Comparison of ENCODE assay signal across 8 mouse cellular contexts in the genomic region with DNA sequence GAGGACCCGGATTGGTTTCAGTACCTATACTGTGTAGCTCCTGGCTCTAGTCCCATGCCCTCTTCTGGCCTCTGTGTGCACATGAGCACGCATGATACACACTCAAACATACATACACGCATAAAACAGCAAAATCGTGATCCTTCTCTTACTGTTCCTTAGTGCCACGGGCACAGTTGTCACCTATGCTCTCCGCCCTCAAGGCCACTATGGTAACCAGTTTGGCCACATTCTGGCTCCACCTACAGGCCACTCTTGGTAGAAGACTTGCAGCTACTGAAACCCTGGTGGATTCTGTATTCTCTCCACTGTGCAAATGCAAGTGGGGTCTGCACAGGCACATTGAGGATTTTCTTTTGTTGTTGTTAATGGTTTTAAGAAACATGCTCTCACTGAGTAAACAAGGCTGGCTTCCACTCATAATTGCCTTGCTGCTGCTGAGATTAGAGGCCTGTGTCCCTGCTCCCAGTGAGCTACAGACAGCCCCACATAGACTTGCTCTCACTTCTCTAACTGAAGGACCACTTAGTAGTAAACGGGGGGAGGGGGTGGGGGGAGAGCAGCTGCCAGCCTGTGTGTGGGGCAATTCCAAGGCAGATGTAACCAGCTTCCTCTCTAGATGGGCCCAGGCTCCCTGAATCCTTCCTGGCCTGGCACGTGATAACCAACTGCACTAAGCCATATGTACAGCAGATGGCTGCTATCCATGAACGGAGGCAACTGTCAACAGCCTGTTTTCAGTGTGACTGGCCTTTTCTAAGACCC. TPM values are rescaled to one million over a fixed set of nuclear protein-coding genes. Genes with fewer than 3 reads are reported as not detected.
DNase-seq lines count a peak whose midpoint lies in the region; ATAC-seq and TF ChIP-seq lines count a peak whose summit lies in the region.

No protein-coding gene starts in this region.

- H3K27me3 ChIP-seq in ES-Bruce4 (ENCODE audit: control insufficient read depth, insufficient read depth, low read length, poor library complexity, severe bottlenecking): no peaks in the 10 kb centered on the region
- no peaks in the 10 kb centered on the region for H3K27me3 ChIP-seq in forebrain, embryonic 10.5 days (ENCODE audit: poor library complexity, severe bottlenecking)
- H3K27me3 ChIP-seq in neural tube, embryonic 14.5 days (ENCODE audit: control insufficient read depth, insufficient read depth, low read length): no peaks in the 10 kb centered on the region
- no peaks in the 10 kb centered on the region for H3K27me3 ChIP-seq in thymus, adult 2 months (ENCODE audit: control insufficient read depth, insufficient read depth, low read length)

- no peak overlapping the region for H3K9ac ChIP-seq in ES-Bruce4 (ENCODE audit: low read depth, poor library complexity, severe bottlenecking)
- H3K9ac ChIP-seq in neural tube, embryonic 14.5 days (replicated peaks; ENCODE audit: low read depth, low read length): no peak overlapping the region

- WGBS in forebrain, embryonic 10.5 days: 56% methylated on average over 9 of the region's 9 CpGs
- WGBS in lung, adult 2 months: 35% methylated on average over 9 of the region's 9 CpGs
- 44% methylated on average over 9 of the region's 9 CpGs for WGBS in neural tube, embryonic 14.5 days
- 46% methylated on average over 9 of the region's 9 CpGs for WGBS in thymus, adult 2 months

- H3K9me3 ChIP-seq in ES-Bruce4 (replicated peaks; ENCODE audit: control insufficient read depth, insufficient read depth, low read length, poor library complexity, severe bottlenecking): no peaks in the 10 kb centered on the region; the same call in 1 of the 2 replicates
- H3K9me3 ChIP-seq in forebrain, embryonic 10.5 days: peaks cover 11% of the 10 kb centered on the region
- no peaks in the 10 kb centered on the region for H3K9me3 ChIP-seq in neural tube, embryonic 14.5 days (ENCODE audit: control insufficient read depth, low read length)

- H3K27ac ChIP-seq in ES-Bruce4 (ENCODE audit: insufficient read depth, low read length): no peak overlapping the region
- H3K27ac ChIP-seq in forebrain, embryonic 10.5 days: no peak overlapping the region
- H3K27ac ChIP-seq in neural tube, embryonic 14.5 days (ENCODE audit: low read depth, low read length): no peak overlapping the region
- H3K27ac ChIP-seq in thymus, adult 2 months (ENCODE audit: control insufficient read depth, insufficient read depth, low read length): no peak overlapping the region

- H3K4me1 ChIP-seq in ES-Bruce4 (ENCODE audit: control insufficient read depth, insufficient read depth, low read length): no peaks in the 10 kb centered on the region
- 0 out of 2 replicates have a peak, but pooled peaks cover 3% of the 10 kb centered on the region for H3K4me1 ChIP-seq in forebrain, embryonic 10.5 days
- no peaks in the 10 kb centered on the region for H3K4me1 ChIP-seq in lung, adult 2 months (ENCODE audit: control insufficient read depth, insufficient read depth, low read length)
- H3K4me1 ChIP-seq in neural tube, embryonic 14.5 days (ENCODE audit: control insufficient read depth, insufficient read depth, low read length): no peaks in the 10 kb centered on the region
- H3K4me1 ChIP-seq in thymus, adult 2 months (replicated peaks; ENCODE audit: control insufficient read depth, insufficient read depth, low read length): no peaks in the 10 kb centered on the region

- DNase-seq in brain, embryonic 14.5 days (ENCODE audit: low read depth): peak; percentile 72
- peak; percentile 51 for DNase-seq in forebrain, embryonic 10.5 days (ENCODE audit: extremely low spot score, low spot score)
- peak; percentile 84 for DNase-seq in heart, postnatal 4 days
- DNase-seq in layer of hippocampus, adult 8-10 months (ENCODE audit: low spot score in 2 of 2): peak; percentile 47 to 73
- DNase-seq in lung, adult 2 months: peak; percentile 77
- peak; percentile 76 for DNase-seq in thymus, adult 2 months

- ATAC-seq in neural tube, embryonic 14.5 days (ENCODE audit: low read depth): 0 out of 2 replicates have a peak, but pooled peaks have one; percentile 60

- H3K4me2 ChIP-seq in neural tube, embryonic 14.5 days (ENCODE audit: low read depth, low read length): no peak overlapping the region

- H3K36me3 ChIP-seq in ES-Bruce4 (ENCODE audit: control insufficient read depth, insufficient read depth, low read length, poor library complexity, severe bottlenecking): peaks cover 20% of the 10 kb centered on the region
- H3K36me3 ChIP-seq in forebrain, embryonic 10.5 days (replicated peaks): peaks cover 48% of the 10 kb centered on the region
- H3K36me3 ChIP-seq in neural tube, embryonic 14.5 days (ENCODE audit: control insufficient read depth, insufficient read depth, low read length): peaks cover 27% of the 10 kb centered on the region
- peaks cover 22% of the 10 kb centered on the region for H3K36me3 ChIP-seq in thymus, adult 2 months (ENCODE audit: control insufficient read depth, insufficient read depth, low read length)

- no peak overlapping the region for H3K4me3 ChIP-seq in ES-Bruce4 (ENCODE audit: low read depth, low read length)
- H3K4me3 ChIP-seq in forebrain, embryonic 10.5 days: no peak overlapping the region
- no peak overlapping the region for H3K4me3 ChIP-seq in lung, adult 2 months (replicated peaks; ENCODE audit: extremely low read depth, low read depth, low read length)
- H3K4me3 ChIP-seq in neural tube, embryonic 14.5 days (ENCODE audit: low read depth, low read length): no peak overlapping the region
- no peak overlapping the region for H3K4me3 ChIP-seq in thymus, adult 2 months (ENCODE audit: control insufficient read depth, insufficient read depth, low read length)

- TF ChIP-seq EP300 in ES-Bruce4 (IDR thresholded peaks at IDR 0.05; ENCODE audit: insufficient read depth, low read depth, low read length): no peak

- TF ChIP-seq POLR2A in ES-Bruce4 (IDR thresholded peaks at IDR 0.05; ENCODE audit: insufficient read depth, low read length): no peak
- TF ChIP-seq POLR2A in brain, embryonic 14.5 days (IDR thresholded peaks at IDR 0.05; ENCODE audit: borderline replicate concordance, extremely low read depth, insufficient read depth, insufficient read length, poor library complexity, severe bottlenecking): no peak
- no peak for TF ChIP-seq POLR2A in lung, adult 2 months (IDR thresholded peaks at IDR 0.05; ENCODE audit: borderline replicate concordance, extremely low read depth, low read depth, low read length)
- TF ChIP-seq POLR2A in thymus, adult 2 months (IDR thresholded peaks at IDR 0.05; ENCODE audit: control insufficient read depth, extremely low read depth, insufficient read depth, low read length, poor library complexity): no peak

- TF ChIP-seq CTCF in ES-Bruce4 (IDR thresholded peaks at IDR 0.05; ENCODE audit: low read depth, low read length): peak; percentile 80
- peak; percentile 73; the same call in 1 of the 2 replicates for TF ChIP-seq CTCF in brain, embryonic 14.5 days (IDR thresholded peaks at IDR 0.05; ENCODE audit: borderline replicate concordance, extremely low read depth, insufficient read depth, insufficient read length)
- TF ChIP-seq CTCF in lung, adult 2 months (IDR thresholded peaks at IDR 0.05; ENCODE audit: insufficient read depth, low read length): peak; percentile 79
- TF ChIP-seq CTCF in thymus, adult 2 months (IDR thresholded peaks at IDR 0.05; ENCODE audit: borderline replicate concordance, control insufficient read depth, extremely low read depth, insufficient read depth, low read length, poor library complexity): peak; percentile 43; the same call in 1 of the 2 replicates

RNA-seq across cellular contexts. Expression of a gene that starts 8.5 kb away (rescaled TPM):
- 386 and 394 TPM in 2 replicates for polyA plus RNA-seq in ES-Bruce4 (2011; ENCODE audit: insufficient read depth, insufficient read length, low read depth, missing spikeins)
- 193 and 206 TPM in 2 replicates for polyA plus RNA-seq in brain, embryonic 14.5 days (2012; rRNA removed)
- polyA plus RNA-seq in forebrain, embryonic 10.5 days (2016; fragmentation: Nextera tagmentation; extraction: Ambion mirVana): 565 and 608 TPM in 2 replicates
- 1,000 to 10,000 TPM; 1,243 to 1,298 TPM for total RNA-seq in heart, postnatal 4 days (2021)
- 100 to 1,000 TPM; 350 to 405 (median 378) TPM for total RNA-seq in layer of hippocampus, adult 8-10 months (2022)
- 10.4 and 20.5 TPM in 2 replicates for polyA plus RNA-seq in lung, adult 2 months (2012; rRNA removed)
- 737 and 896 TPM in 2 replicates for polyA plus RNA-seq in neural tube, embryonic 14.5 days (2014; fragmentation: Nextera tagmentation; extraction: Ambion mirVana)
- polyA plus RNA-seq in thymus, adult 2 months (2012; rRNA removed): 32.8 and 46.5 TPM in 2 replicates

RNA-seq across cellular contexts. Expression of a gene that starts 13.1 kb away (rescaled TPM):
- not detected in 2 replicates for polyA plus RNA-seq in ES-Bruce4 (2011; ENCODE audit: insufficient read depth, insufficient read length, low read depth, missing spikeins)
- polyA plus RNA-seq in brain, embryonic 14.5 days (2012; rRNA removed): 0.59 TPM in 2 replicates
- polyA plus RNA-seq in forebrain, embryonic 10.5 days (2016; fragmentation: Nextera tagmentation; extraction: Ambion mirVana): 1.1 and 1.9 TPM in 2 replicates
- under 1 TPM; 0.33 to 0.50 TPM for total RNA-seq in heart, postnatal 4 days (2021)
- 1 to 10 TPM in 2 of 4 experiments, under 1 TPM in 2; 0.14 to 1.8 (median 0.85) TPM for total RNA-seq in layer of hippocampus, adult 8-10 months (2022)
- 0.05 and 0.09 TPM in 2 replicates for polyA plus RNA-seq in lung, adult 2 months (2012; rRNA removed)
- 0.17 and 0.89 TPM in 2 replicates for polyA plus RNA-seq in neural tube, embryonic 14.5 days (2014; fragmentation: Nextera tagmentation; extraction: Ambion mirVana)
- 0.09 and 0.15 TPM in 2 replicates for polyA plus RNA-seq in thymus, adult 2 months (2012; rRNA removed)

RNA-seq across cellular contexts. Expression of a gene that starts 22.8 kb away (rescaled TPM):
- not detected in 2 replicates for polyA plus RNA-seq in ES-Bruce4 (2011; ENCODE audit: insufficient read depth, insufficient read length, low read depth, missing spikeins)
- not detected in 2 replicates for polyA plus RNA-seq in brain, embryonic 14.5 days (2012; rRNA removed)
- not detected in 2 replicates for polyA plus RNA-seq in forebrain, embryonic 10.5 days (2016; fragmentation: Nextera tagmentation; extraction: Ambion mirVana)
- total RNA-seq in heart, postnatal 4 days (2021): under 1 TPM; 0.29 to 0.90 TPM
- total RNA-seq in layer of hippocampus, adult 8-10 months (2022): not detected
- polyA plus RNA-seq in lung, adult 2 months (2012; rRNA removed): not detected in 2 replicates
- polyA plus RNA-seq in neural tube, embryonic 14.5 days (2014; fragmentation: Nextera tagmentation; extraction: Ambion mirVana): not detected in 2 replicates
- not detected in 2 replicates for polyA plus RNA-seq in thymus, adult 2 months (2012; rRNA removed)

RNA-seq across cellular contexts. Expression of a gene that starts 50.4 kb away (rescaled TPM):
- polyA plus RNA-seq in ES-Bruce4 (2011; ENCODE audit: insufficient read depth, insufficient read length, low read depth, missing spikeins): 7.8 and 8.9 TPM in 2 replicates
- polyA plus RNA-seq in brain, embryonic 14.5 days (2012; rRNA removed): 19.4 and 35.7 TPM in 2 replicates
- 2.9 and 3.1 TPM in 2 replicates for polyA plus RNA-seq in forebrain, embryonic 10.5 days (2016; fragmentation: Nextera tagmentation; extraction: Ambion mirVana)
- 10 to 100 TPM; 24.8 to 25.7 TPM for total RNA-seq in heart, postnatal 4 days (2021)
- total RNA-seq in layer of hippocampus, adult 8-10 months (2022): 10 to 100 TPM; 72.0 to 91.8 (median 79.2) TPM
- 32.0 and 34.1 TPM in 2 replicates for polyA plus RNA-seq in lung, adult 2 months (2012; rRNA removed)
- polyA plus RNA-seq in neural tube, embryonic 14.5 days (2014; fragmentation: Nextera tagmentation; extraction: Ambion mirVana): 40.0 and 40.1 TPM in 2 replicates
- polyA plus RNA-seq in thymus, adult 2 months (2012; rRNA removed): 28.1 and 30.1 TPM in 2 replicates
